Mouse (Mus musculus) hindbrain, embryonic 13.5 days (tissue): ENCODE measurements at regions not wholly inside any gene's neighbourhood (a gene's known extent, or its start where the extent isn't known, plus 50 kb on each side); places are given as distances from the start of the nearest gene placed in this dataset.

Experiments
- ATAC-seq: fragments of 200-750 bp; cut with Nextera tagmentation; 2 replicates; pipeline ENCODE4 v1.8.0; 2017; ENCODE audit warnings: moderate TSS enrichment; ENCODE audit not compliant: low FRiP score
- H3K27ac ChIP-seq: fragments of 300-500 bp; sonication (generic); 2 replicates; pipeline ENCODE4 v1.5.1; 2015; ENCODE audit warnings: inconsistent platforms, mild to moderate bottlenecking, moderate library complexity
- H3K27me3 ChIP-seq: fragments of 300-500 bp; sonication (generic); 2 replicates; pipeline ENCODE4 v1.6.1; 2015; ENCODE audit warnings: mild to moderate bottlenecking, inconsistent platforms
- H3K36me3 ChIP-seq: fragments of 300-500 bp; sonication (generic); 2 replicates; pipeline ENCODE4 v1.6.1; 2015; ENCODE audit warnings: mild to moderate bottlenecking, inconsistent platforms
- H3K4me1 ChIP-seq: fragments of 300-500 bp; sonication (generic); replicated peaks from 2 replicates; pipeline ENCODE4 v1.6.1; 2015; ENCODE audit warnings: inconsistent platforms
- H3K4me2 ChIP-seq: fragments of 300-500 bp; sonication (generic); 2 replicates; pipeline ENCODE4 v1.6.1; 2015; ENCODE audit warnings: inconsistent platforms, mild to moderate bottlenecking, moderate library complexity
- H3K4me3 ChIP-seq: fragments of 300-500 bp; sonication (generic); 2 replicates; pipeline ENCODE4 v1.5.1; 2015; ENCODE audit warnings: mild to moderate bottlenecking, inconsistent platforms
- H3K9ac ChIP-seq: fragments of 300-500 bp; sonication (generic); 2 replicates; pipeline ENCODE4 v1.6.1; 2015; ENCODE audit warnings: mild to moderate bottlenecking, inconsistent platforms
- H3K9me3 ChIP-seq: fragments of 300-500 bp; sonication (generic); 2 replicates; pipeline ENCODE4 v1.6.1; 2016; ENCODE audit warnings: inconsistent platforms
- WGBS: fragments of 180-500 bp; shearing (Covaris S2); methylation state at CpG from one replicate; pipeline ENCODE4 v1.1.7; 2015; 5-methylcytosine and 5-hydroxymethylcytosine counted together

GRCm38 (mm10) chr16:48126797-48127196 lies 156.7 kb upstream of the Dppa4 start:
- no peaks in the 10 kb centered on the region for H3K4me1 ChIP-seq
- 82% methylated on average over 6 of the region's 6 CpGs for WGBS
- no peaks in the 10 kb centered on the region for H3K36me3 ChIP-seq
- no peak for ATAC-seq
- no peak overlapping the region for H3K9ac ChIP-seq
- H3K27ac ChIP-seq: no peak overlapping the region
- H3K4me2 ChIP-seq: no peak overlapping the region
- H3K27me3 ChIP-seq: no peaks in the 10 kb centered on the region
- H3K9me3 ChIP-seq: no peaks in the 10 kb centered on the region
- no peak overlapping the region for H3K4me3 ChIP-seq

DNA sequence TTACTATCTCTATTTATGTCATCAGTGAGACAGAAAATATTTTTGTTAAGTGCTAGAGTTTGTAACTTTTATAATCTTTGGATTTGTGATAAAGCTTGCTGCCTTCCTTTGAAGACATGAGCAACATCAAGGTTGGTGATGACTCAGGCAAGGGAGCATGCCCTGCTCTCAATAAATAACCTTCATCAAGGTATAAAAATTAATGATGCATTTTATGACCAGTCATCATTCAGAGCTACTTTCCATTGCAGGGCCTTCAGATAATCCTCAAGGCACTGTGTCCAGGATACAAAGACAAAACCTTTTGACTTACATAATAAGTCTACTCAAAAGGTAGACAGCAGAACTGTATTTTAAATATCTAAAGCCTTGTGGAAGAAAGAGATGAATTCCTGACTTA lies 156.2 kb upstream of the Dppa4 start:
- no peaks in the 10 kb centered on the region for H3K36me3 ChIP-seq
- H3K4me1 ChIP-seq: no peaks in the 10 kb centered on the region
- H3K27ac ChIP-seq: no peak overlapping the region
- H3K4me3 ChIP-seq: no peak overlapping the region
- H3K4me2 ChIP-seq: no peak overlapping the region
- H3K9ac ChIP-seq: no peak overlapping the region
- no peak for ATAC-seq
- no peaks in the 10 kb centered on the region for H3K9me3 ChIP-seq
- H3K27me3 ChIP-seq: no peaks in the 10 kb centered on the region

DNA sequence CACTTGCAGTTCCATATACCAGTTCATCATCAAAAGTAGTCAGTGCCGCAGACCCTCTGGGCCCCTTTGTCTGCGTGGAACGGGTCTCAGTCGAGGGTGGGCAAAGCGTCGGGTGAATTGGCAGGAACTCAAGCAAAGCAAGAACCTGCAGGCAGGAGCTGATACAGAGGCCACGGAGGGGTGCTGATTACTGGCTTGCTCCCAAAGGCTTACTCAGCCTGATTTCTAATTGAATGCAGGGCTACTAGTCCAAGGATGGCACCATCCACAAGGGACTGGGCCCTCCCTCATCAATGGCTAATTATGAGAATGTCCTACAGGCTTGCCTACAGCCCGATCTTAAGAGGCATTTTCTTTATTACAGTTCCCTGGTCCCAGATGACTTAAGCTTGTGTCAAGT lies 128.2 kb upstream of the Dppa4 start:
- H3K9me3 ChIP-seq: no peaks in the 10 kb centered on the region
- ATAC-seq: no peak
- H3K4me2 ChIP-seq: no peak overlapping the region
- no peak overlapping the region for H3K27ac ChIP-seq
- no peak overlapping the region for H3K9ac ChIP-seq
- H3K4me3 ChIP-seq: no peak overlapping the region
- no peaks in the 10 kb centered on the region for H3K27me3 ChIP-seq
- H3K4me1 ChIP-seq: no peaks in the 10 kb centered on the region
- 73% methylated on average over 8 of the region's 8 CpGs for WGBS
- H3K36me3 ChIP-seq: no peaks in the 10 kb centered on the region

GRCm38 (mm10) chr16:48190399-48190798 lies 93.1 kb upstream of the Dppa4 start:
- Histone ChIP-seq H3K4me2 (no peak overlapping the region), H3K9me3 (no peaks in the 10 kb centered on the region), H3K4me3 (no peak overlapping the region), H3K36me3 (no peaks in the 10 kb centered on the region), H3K27me3 (no peaks in the 10 kb centered on the region), H3K27ac (no peak overlapping the region), H3K9ac (no peak overlapping the region), H3K4me1 (no peaks in the 10 kb centered on the region)
- peak; percentile 32; the same call in 1 of the 2 replicates for ATAC-seq
- WGBS: 68% methylated on average over 12 of the region's 12 CpGs

DNA sequence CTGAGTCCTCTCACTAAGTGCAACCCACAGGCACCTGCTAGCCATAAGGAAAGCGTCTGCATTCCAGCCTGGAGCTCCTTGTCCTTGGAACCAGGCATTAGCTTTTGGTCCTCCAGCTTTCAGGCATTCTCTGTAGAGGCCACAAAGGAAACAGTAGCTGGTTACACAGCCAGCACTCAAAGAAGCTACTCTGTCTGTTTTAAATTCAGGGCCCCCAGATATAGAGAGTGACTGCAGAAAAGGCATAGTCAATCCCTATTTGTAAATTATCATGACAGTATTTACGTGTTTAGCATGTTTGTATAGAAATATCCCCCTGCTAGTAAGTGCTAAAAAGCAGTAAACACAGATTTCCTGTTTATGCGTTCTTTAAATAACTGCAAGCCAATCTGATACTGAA lies 91.3 kb upstream of the Dppa4 start:
- ATAC-seq: no peak
- Histone ChIP-seq H3K9me3 (no peaks in the 10 kb centered on the region), H3K27me3 (no peaks in the 10 kb centered on the region), H3K4me2 (no peak overlapping the region), H3K27ac (no peak overlapping the region), H3K36me3 (no peaks in the 10 kb centered on the region), H3K9ac (no peak overlapping the region), H3K4me3 (no peak overlapping the region), H3K4me1 (no peaks in the 10 kb centered on the region)
- 94% methylated on average over 3 of the region's 3 CpGs for WGBS

GRCm38 (mm10) chr16:48214976-48215375 lies 68.6 kb upstream of the Dppa4 start:
- no peak for ATAC-seq
- H3K4me3 ChIP-seq: no peak overlapping the region
- H3K27ac ChIP-seq: no peak overlapping the region
- H3K9ac ChIP-seq: no peak overlapping the region
- H3K27me3 ChIP-seq: no peaks in the 10 kb centered on the region
- no peak overlapping the region for H3K4me2 ChIP-seq
- no peaks in the 10 kb centered on the region for H3K36me3 ChIP-seq
- H3K9me3 ChIP-seq: peaks cover 4% of the 10 kb centered on the region; the same call in 1 of the 2 replicates
- H3K4me1 ChIP-seq: no peaks in the 10 kb centered on the region
